Mouse (Mus musculus) telencephalon, adult 2 months (tissue): Measurements from ENCODE around the gene Gm28048.

Experiments used
- DNase-seq: peaks from one replicate; pipeline ENCODE4 v3.0.0-alpha.2; 2011; ENCODE audit warnings: low read depth, low spot score

The Gm28048 gene

DNA sequence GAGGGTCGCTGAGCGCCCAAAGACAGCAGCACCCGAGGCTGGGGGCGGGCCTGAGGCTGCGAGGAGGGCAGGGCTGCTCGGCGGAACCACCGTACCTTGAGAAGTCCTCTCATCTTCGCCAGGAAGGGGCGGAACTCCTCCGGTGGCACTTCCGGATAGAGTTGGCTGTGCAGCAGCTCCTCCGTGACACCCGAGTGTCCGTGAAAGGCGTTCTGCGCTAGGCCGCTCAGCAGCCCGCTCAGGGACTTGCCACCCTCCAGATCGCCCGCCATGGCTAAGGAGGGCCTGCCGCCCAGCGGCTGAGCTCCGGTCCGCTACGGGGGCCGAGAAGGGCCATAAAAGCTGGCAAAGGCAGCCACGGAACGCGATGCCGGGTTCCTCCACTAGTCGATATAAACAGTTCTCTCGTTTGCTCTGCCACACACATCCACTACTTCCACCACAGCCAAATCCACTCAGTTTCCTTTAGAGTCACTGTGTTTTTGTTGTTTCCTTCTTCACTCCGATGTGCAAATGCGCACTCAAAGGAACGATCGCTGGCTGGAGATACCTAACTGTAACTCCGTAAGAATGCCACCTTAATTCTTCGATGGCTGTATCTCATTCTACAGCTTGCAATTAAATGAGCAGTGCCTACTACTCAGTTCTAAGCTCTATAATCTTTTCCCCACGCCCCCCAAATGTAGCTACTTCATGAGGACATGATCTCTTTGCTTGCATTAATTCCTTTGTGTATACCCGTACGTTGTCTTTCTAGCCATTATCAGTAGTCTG is at the start of gene Gm28048, which contains the start of gene Commd1:
Gm28048 (minus strand) TSS at position 107 of the 774 bp plus-strand sequence.
Commd1 (minus strand) TSS at position 399 of the 774 bp plus-strand sequence.
- DNase-seq: peak; percentile 92

DNA sequence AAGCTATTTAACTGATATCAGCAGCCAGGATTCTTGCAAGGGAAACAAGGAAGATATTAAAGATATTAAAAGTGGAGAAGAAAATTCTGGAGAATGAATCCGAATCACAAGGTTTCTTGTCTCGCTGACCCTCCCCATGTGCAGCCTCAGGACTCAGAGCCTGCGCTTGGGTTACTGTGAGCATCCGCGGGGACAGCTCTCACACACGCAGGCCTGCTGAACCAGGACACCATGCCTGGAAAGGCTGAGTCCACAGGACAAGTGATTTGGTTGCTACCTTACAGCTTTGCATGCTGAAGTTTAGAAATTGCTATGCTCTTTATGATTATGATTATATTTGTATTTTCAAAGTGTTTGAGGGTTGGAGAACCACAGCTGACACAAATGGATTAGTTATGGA is 47.5 kb upstream of the Gm28048 start:
- DNase-seq: no peak

DNA sequence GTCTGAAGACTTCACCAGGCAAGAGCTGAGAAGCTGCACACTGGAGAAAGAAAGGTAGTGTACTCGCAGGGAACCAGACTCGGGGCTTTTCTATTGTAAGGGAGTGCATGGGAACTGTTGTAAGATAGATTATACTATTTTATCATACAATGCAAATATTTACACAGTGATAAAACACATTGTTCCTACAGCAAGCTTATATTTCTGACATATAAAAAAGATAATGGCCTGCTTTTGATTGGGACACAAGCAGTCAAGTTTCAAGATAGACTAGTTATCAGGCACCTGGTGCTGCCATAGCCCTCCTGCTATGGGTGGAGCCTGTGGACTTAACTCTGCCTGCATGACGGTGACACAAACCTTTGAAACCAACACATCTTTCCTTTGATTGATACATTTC is 47.1 kb upstream of the Gm28048 start:
- DNase-seq: no peak

DNA sequence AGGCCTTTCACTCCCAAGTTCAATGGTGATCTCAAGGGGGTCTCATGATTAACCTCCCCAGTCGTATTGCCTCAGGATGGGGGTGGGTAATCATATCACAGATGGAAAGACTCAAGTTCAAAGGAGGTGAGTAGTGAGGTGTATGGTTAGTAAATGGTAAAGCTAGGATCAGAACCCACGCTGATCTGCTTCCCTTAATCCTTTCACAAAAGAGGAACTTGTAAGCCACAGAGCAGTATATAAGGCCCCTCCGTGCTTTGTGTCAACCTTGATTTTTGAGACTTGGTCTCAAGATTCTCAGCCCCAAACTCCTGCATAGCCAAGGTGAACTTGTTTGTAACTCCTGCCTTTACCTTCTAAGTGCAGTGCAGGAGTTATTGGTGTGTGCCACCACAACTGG is 42.3 kb upstream of the Gm28048 start:
- no peak for DNase-seq

DNA sequence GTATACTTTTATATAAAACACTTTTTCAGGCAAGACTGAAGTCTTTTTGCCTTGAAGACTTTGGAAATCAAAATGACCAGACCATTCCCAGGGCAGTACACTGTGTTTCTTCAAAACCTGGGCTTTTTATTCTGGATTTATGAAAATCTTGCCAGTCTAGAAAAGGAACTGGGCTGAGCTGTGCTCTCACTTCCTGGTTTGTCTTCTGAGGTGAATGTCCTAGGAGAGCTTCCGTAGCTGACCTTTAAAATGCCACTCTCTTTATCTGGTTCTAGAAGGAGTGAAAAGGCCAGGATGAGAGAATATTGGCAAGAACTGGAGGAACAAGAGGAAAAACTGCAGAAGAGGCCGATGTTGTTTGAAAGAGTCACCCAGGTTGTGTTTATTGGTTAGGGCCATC is 41.3 kb upstream of the Gm28048 start:
- DNase-seq: no peak

DNA sequence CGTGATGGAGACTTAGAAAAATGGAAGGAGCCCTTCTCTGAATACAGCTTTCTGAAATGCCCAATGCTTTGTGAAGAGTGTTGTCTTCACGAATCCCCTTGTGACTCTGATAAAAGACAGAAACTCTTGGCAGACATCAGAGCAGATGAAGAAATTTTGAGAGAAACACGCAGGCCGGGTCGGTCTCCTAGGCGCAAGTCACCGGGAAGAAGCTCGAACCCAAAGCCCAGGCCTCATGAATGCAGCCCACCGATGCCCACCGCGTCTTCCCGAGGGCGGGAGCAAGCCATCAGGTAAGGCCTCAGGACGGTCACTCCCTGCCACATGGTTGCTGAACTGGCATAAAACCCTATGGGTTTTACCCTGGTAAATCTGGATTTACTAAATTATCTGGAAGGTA is 39.0 kb upstream of the Gm28048 start:
- no peak for DNase-seq

DNA sequence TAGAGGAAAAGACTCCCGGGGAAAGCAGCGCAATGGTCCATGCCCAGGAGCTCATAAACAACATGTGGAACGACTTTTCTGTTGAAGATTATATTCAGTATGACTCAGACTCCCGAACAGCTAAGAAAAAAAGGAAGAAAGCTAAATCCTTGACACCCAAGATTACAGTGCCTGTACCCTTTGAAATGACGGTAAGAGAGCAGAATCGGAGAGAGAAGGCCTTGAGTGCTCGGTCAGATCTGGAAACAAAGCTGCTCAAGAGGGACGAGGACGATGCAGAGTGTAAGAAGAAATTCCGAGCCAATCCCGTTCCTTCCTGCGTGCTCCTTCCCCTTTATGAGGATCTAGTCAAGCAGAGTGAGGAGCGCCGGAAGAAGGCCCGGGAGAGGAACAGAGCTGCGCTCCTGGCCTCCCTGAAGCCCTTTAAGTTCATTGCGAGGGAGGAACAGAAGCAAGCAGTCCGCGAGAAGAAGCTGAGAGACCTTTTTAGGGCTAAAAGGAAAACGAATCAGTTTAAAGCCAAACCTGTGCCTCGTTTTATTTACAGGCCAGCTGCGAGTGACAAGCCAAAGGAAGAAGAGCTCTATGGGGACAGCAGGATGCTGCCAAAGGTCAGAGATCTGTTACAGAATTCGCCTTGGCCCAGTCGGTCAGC is 38.4 kb upstream of the Gm28048 start:
- no peak for DNase-seq

DNA sequence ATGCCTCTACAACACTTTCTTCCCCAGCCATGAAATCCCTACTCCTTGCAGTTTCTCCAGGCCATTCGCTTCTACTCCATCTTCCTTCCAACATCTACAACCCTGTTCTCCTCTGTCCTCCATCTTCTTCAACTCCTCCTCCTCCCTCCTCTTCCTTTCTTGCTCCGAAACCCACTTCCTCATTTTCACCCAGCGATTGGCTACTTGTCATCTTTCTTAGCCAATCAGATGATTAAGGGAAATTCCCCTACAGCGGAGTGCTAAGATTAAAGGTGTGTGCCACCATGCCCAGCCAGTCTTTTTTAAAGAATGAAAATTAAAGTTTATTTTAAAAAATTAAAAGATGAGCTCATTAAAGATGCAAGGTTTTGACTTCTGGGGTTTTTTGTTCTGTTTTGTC is 36.1 kb upstream of the Gm28048 start:
- DNase-seq: no peak

DNA sequence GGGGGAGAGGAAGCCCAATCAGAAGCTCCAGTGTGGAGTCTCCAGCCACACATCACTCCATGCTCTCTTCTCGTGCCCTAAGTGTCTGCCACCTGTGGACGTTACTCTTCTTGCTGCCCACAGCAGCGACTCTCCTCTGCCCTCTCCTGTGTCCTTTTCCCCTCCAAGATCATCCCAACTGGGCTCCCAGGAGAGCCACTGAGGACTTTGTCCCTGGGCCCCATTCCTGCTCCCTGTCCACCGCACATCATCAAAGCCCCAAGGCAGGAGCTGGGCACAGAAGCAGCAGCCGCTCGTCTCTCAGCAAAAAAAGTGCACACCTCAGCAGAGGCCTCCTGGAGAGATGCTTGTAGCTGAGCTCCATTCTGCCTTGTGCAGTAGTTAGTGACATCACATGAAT is 33.1 kb upstream of the Gm28048 start:
- no peak for DNase-seq

DNA sequence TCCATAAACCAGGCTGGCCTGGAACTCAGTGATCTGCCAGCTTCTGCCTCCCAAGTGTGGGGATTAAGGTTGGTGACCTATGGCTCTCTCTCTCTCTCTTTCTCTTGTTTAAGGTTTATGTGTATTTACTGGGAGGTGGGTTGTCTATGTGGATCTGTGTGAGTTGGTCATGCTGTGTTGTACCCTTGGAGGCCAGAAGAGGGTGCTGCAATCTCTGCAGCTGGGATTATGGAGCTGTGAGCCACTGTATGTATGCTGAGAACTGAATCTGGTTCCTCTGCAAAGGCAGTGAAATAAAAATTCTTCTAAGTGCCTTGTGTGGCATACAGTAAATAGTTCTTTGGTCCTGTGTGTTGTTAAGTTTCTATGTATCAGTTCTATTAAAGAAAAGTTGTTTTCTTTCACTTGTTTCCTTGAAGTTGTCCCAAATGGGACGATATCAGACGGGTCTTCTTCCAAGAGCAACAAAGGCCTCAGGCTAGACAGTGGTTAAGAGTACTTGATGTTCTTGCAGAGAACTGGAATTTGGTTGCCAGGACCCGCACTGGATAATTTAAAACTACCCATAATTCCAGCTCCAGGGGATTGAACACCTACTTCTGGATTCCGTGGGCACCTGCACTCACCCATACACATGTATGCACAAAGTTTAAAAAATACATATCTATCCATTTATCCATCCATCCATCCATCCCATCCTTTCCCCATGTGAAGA is 31.8 kb upstream of the Gm28048 start:
- DNase-seq: no peak

DNA sequence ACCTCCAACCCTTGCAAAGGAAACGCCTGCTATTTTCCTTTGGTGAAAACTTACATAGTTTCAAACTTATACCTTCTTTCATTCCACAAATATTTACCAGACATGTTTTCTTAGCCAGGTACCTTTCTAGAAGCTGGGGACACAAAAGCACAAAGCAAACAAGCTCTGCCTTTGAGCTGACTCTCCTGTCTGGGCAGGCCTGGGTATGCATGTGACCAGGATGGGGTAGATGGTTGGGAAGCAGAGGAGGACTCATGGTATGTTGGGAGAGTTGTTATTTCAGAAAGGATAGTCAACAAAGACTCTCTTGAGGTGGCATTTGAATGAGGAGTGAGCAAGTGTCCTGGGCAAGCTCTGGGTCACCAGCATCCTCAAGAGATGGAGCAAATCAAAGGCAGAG is 31.2 kb upstream of the Gm28048 start:
- no peak for DNase-seq

DNA sequence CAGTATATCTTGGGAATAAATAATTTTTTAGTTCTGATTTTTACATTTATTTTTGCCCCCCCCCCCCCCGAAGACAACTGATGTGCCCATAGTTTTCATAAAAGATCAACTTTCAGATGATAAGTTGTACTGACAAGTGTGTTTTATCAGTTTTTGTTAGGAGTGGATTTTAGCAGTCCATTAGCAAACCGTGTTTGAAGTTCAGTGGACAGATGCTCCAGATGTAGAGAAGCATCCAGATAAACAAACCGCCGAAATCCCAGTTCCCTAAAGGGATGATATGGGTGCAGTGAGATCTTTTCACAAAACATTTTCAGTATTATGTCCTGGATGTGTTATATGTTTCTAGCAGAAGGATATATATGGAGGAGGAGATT is 26.9 kb upstream of the Gm28048 start:
- DNase-seq: no peak

DNA sequence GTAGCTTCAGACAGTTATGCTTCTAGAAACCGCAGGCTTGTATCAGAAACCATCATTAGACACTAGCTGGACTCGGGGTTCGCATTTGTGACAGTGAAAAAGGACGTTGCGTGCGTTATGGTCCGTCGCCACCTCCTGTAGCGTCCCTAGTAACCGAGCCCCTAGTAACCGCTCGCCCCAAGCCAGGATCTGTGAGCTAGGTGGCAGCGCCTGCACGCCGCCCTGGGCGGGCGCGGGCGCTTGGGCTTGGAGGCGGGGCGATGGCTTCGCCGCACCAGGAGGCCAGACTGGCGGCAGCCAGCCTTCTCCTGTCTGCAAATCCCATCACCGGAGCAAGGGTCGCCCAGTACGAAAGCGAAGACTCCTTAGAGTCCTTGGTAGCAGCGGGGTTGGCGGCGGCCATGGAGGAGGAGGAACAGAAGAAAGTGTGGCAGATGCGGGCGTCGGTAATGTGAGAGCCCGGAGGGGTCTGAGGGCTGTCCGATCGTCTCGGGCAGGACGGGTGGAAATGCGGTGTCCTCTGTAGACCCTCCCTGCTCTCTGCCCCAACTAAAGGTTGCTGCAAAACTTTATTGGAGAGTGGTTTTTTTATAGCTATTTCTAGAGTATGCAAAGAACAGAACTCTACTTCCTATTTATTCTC is 26.4 kb upstream of the Gm28048 start:
- DNase-seq: peak; percentile 70

DNA sequence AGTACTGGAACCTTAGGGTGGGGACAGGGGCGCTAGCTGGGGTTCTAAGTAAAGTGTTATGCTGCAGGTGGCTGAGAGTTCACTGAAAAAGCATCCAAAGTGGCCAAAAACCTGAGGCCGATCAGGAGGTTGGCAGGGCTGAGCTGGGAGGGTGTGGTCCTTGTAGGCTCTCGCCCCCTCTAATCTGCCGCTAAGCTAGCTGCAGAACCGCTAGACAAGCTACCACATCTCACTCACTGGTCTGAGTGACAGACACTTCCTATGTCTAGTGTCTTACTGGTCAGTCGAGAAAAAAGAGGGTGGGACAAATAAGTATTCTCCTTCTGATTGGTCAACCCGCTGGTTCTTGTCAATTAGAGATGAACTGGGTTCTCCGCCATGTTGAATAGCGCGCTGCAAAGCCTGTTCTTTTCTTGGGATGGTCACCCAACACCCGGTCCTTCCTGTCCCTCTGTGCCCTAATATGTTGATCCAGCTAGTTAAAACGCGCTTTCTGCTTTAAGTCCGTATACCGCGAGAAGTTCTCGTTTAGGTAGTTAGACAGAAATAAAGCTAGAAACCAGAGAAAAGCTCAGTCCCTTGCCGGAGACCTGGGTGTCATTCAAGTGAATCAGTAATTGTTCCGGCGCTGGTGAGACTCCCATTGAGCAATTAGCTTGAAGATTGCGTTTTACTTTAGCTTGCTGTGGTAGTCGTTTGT is 25.7 kb upstream of the Gm28048 start, which contains the start of gene Fam161a:
Fam161a (plus strand) TSS at position 51 of the 700 bp plus-strand sequence.
- peak; percentile 96 for DNase-seq

DNA sequence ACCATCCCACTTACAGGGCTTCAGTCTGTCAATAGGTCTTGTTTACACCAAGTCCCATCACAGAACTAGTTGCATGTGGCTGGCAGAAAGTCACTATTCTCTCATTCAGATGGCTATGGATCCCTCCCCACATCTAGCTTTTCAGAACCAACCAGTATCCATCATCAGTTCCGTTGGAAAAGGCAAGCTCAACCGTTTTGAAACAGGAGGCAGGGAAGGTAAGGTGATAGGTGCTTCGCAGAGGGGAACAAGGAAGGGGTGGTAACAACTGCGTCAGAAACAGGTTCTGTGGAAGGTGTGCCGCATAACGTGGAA is 25.2 kb upstream of the Gm28048 start:
- DNase-seq: no peak

DNA sequence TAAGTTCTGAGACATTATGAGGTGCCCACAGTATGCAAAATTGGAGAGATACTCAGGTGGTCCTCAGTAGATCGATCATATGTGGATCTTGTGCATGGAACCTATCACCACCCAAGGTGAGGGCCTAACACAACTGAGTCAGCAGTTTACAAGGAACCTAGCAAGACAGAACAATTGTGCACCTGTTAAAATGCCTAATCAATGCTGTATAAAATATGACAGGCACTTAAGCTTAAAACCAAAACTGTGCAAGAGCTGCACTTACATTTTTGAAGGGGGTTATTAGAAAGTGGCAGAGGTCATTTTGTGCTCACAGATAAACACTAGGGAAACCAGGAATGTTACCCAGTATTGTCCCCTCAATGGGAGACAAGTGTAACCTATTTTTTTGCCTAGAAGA is 23.4 kb upstream of the Gm28048 start:
- no peak for DNase-seq

DNA sequence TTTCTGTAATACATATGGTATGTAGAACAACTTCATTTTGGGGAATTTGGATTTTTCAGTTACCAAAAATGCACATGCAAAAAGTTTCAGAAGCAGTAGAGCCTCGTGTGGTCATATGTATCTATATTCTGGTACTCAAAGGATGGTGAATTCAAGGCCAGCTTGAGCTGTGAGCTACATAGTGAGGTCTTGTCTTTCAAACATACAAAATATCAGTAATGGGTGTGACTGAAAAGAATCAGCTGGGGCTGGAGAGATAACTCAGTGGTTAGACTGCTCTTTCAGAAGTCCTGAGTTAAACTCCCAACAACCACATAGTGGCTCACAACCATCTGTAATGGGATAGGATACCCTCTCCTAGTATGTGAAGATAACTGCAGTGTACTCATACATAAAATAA is 16.4 kb upstream of the Gm28048 start:
- DNase-seq: no peak

DNA sequence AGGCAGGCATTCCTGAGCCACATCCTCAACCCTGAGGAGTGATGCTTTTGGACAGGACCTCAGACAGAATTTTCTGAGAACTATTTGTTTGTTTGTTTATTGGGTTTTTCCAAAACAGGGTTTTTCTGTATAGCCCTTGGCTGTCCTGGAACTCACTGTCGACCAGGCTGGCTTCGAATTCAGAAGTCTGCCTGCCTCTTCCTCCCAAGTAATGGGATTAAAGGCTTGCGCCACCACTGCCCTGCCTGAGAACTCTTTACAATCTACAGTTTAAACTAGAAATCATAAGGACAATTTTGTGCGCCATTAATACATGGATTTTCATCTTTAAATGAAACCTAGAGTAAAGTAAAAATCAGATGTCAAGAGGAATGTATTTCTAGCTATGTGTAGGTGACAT is 13.6 kb upstream of the Gm28048 start:
- no peak for DNase-seq

DNA sequence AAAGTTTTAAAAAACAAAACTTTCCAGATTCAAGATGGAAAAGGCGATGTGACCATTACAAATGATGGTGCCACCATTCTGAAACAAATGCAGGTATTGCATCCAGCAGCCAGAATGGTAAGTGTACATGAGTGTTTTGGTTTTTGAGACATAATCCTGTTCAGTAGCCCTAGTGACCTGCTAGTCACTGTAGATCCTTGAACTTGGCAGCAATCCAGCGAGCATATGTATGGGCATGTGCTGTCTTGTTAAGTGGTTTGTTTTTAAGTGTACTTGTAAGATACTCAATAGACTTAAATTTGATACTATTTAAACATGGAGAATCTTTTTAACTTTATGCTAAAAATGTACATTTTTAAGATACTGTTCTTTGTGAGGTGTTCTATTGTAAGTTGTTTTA is 12.4 kb upstream of the Gm28048 start:
- DNase-seq: no peak

DNA sequence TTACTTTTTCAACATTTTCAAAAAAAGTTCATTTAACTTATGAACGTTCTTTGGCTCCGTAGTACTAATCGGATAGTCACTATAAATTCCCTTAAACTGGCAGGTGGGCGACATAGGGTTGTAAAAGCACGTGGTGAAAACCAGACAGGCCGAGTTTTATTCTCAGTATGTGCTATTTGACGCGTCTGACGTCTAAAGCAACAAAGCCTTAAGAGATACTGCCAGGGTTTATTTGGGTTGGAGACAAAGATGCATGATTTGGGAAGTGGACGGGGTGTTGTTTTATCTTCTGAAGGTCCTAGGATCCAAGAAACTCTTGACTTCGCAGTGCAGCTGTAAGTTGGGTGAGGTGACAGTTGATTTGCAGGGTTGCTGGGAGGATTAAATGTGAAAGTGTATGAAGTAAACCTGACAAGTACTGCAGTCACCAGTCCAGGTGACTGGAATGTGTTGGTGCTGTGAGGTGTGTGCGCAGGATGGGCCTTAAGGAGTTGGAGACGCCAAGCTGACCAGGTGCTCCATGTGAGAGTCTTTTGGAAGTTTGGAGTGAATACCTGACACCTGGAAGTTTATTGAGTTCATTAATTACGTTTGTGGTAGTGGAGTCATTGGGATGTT is 9.4 kb upstream of the Gm28048 start:
- no peak for DNase-seq
